Mouse (Mus musculus) brain, embryonic 18.5 days (tissue): Measurements from ENCODE around the gene Pard6b.

Source experiments
- DNase-seq: peaks from one replicate; pipeline ENCODE4 v3.0.0-alpha.2; 2012; ENCODE audit warnings: low read depth, low spot score

The Pard6b gene

DNA sequence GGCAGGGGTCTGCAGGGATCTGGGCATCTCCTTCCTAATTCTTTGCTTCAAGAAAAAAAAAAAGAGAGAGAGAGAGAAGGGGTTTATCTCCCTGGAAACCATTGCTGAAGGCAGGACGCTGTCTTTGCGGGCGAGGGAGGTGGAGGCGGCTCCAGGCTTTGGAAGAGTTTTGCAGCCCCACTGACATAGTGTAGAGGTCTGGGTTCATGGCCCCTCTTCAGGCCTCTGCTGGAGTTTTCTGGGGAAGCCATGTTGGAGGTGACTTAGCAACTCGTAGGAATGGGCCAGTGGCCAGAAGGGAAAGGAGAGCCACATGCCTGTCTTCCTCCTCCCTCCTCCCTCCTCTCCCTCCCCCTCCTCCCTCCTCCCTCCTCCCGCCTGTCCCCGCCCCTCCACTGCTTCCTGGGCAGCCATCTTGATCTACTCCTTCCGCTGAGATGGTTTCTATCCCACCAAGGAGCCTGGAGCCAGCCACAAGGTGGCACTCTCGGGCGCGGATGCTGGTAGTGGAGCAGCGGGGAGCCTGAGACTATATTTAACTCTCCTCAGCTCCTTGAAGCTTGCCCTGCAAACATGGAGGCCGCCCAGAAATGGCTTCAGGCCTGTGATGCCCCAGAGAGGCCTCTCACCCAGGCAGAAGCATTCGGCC is 47.5 kb downstream of the Pard6b start:
- DNase-seq: peak; percentile 61

DNA sequence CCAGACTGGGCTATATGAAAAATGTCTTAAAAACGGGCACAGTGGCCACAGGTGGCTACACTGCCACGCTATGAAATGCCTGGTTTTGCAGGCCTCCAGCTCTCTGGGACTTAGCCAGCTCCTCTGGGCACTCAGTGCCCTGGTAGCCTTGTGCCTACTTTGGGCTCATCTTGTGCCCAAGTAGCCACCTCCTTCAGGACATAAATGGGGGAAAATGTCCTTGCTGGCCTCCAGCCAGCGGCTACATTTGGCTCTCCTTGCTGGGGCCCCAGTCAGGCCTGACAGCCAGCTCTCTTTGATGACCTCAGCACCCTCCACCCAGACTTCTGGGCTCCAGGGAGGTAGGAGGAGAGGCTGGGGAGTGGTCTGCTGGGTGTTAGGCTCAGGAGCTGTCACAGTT is 49.2 kb downstream of the Pard6b start:
- DNase-seq: no peak

DNA sequence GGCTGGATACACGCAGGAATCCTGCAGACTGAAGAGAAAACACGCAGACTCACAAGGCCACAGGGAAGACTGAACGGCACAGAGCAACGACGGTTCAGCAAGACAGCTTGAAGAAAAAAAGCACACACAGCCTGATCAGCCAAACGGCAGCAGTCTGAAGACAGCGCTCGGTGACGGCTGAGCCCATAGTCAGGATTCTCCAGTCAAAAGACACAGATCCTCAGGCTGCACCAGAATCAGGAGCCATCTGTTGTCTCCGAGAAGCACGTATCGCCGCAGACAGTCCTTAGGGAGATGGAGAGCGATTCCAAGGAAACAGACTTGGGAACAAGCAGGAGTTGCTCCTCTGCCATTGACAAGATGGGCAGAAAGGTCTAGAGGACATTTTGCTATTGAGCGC is 56.4 kb downstream of the Pard6b start:
- peak; percentile 45 for DNase-seq

DNA sequence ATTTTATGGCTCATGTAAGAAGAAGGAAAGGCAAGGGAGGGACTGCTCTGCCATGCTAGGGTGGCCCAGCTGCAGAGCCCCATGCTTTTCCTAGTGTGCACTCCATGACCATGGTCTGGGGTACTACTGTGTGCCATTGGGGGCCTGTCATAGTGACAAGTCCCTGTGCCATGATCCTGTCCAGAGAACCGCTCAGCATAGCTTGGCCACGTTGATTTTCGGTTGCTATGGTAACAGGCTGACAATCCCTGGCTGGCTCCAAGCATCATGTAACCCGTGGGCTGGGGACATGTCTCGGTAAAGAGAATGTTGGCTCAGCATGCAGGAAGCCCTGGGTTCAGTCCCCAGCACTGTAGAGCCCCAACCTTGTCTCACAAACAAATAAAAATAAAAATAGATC is 63.0 kb downstream of the Pard6b start:
- no peak for DNase-seq

DNA sequence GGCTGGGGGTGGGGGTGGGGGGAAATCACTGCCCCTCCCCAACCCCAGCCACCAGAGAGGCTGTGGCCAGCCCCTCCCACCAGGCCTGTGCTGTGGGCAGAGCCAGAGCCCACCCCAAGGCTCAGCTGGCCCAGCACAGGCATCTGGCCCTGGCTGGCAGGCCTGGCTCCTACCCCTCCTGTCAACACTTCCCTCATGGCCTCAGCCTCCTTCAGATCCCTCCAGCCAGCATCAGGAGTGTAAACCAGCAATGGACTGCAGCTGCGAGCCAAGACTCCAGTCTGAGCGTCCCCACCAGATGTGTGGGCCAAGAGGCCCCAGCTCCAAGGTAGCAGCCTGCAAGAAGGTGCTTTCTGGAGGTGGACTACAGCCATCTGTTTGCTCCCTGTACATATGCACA is 64.6 kb downstream of the Pard6b start:
- no peak for DNase-seq

DNA sequence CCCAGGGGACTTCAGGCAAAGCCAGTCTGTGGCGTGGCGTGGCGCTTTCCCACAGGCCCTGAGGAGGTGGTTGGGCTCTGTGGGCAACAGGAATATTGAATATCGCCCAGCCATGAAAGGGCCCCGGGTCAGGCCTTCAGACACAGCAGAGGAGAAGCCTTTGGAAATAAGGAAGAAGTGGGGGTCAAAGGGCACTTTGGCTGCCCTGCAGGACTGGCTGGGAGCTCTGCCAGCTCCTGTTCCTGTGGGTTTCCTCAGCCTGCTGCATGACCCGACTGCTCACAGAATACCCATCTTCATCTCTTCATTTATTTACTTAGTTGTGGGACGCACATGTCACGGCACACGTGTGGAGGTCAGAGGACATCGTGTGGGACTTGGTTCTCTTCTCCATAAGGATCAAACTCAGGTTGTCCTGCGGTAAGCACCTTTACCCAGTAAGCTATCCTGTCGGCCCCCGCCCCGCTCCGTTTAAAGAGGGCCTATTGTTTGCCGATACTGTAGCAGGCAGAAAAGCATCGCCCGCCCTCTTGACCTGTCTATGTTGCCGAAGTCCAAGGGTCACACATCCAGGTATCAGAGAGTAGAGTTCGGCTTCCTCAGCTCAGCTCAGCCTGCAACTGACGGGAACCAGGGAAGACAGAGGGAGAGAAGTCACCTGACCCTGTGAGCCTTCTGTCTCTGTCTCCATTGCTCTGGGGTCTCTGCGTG is 67.1 kb downstream of the Pard6b start:
- DNase-seq: no peak

DNA sequence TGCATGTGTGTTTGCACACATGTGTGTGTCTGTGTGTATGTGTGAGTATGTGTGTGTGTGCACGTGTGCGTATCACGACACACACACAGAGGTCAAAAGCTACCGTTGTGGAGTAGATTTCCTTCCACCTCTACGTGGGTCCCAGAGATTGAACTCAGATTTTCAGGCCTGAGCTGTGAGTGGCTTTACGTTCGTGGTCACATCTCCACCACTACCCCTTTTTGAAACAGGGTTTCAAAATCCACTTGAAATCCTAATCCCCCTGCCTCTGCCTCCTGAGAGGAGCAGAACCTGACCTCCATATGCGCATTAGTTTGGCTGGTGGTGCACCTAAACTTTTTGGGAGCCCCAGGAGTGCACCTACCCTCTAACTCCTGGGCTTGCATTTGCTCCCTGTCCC is 68.4 kb downstream of the Pard6b start:
- DNase-seq: no peak
